Mouse (Mus musculus) cerebellum, adult 18-20 months (tissue): ENCODE results near the gene Casp4.

Source experiments
- DNase-seq, 2 experiments: peaks; one replicate each; pipeline ENCODE4 v3.0.0; 2021

Casp4 gene

GRCm38 (mm10) chr9:5308561-5308960 is at the start of gene Casp4:
Casp4 (plus strand) TSS chr9:5308828.
- DNase-seq = no peak

GRCm38 (mm10) chr9:5263951-5264475 is 44.6 kb upstream of the Casp4 start:
- DNase-seq = no peak

GRCm38 (mm10) chr9:5270274-5270673 is 38.4 kb upstream of the Casp4 start:
- no peak for DNase-seq

GRCm38 (mm10) chr9:5270884-5271283 is 37.7 kb upstream of the Casp4 start:
- DNase-seq = no peak

GRCm38 (mm10) chr9:5271334-5271845 is 37.2 kb upstream of the Casp4 start:
- no peak for DNase-seq

GRCm38 (mm10) chr9:5286071-5286470 is 22.6 kb upstream of the Casp4 start:
- DNase-seq = no peak

- no peak for DNase-seq
These were observed 22.0 kb upstream of the Casp4 start for GRCm38 (mm10) chr9:5286597-5286996.

- no peak for DNase-seq
These were observed 12.0 kb upstream of the Casp4 start for GRCm38 (mm10) chr9:5296354-5297237.

GRCm38 (mm10) chr9:5298329-5299131 is 10.1 kb upstream of the Casp4 start, which contains the start of gene Casp1:
Casp1 (plus strand) TSS chr9:5298517.
- no peak for DNase-seq

GRCm38 (mm10) chr9:5299132-5299381 is 9.6 kb upstream of the Casp4 start:
- no peak for DNase-seq

GRCm38 (mm10) chr9:5310112-5310511 is 1.5 kb downstream of the Casp4 start:
- DNase-seq = no peak

- DNase-seq = no peak
These were observed 2.8 kb downstream of the Casp4 start for GRCm38 (mm10) chr9:5311435-5311834.

GRCm38 (mm10) chr9:5328204-5328603 is 19.6 kb downstream of the Casp4 start:
- no peak for DNase-seq

- DNase-seq = no peak
These were observed 23.8 kb downstream of the Casp4 start for GRCm38 (mm10) chr9:5332441-5332840.

- no peak for DNase-seq
These were observed 24.8 kb downstream of the Casp4 start for GRCm38 (mm10) chr9:5333422-5333821.

GRCm38 (mm10) chr9:5343092-5343491 is 34.5 kb downstream of the Casp4 start:
- DNase-seq = no peak

GRCm38 (mm10) chr9:5344090-5344489 is 35.5 kb downstream of the Casp4 start:
- DNase-seq = no peak

GRCm38 (mm10) chr9:5345291-5345898 is 36.8 kb downstream of the Casp4 start, which contains the start of gene Casp12:
Casp12 (plus strand) TSS chr9:5345430.
- no peak for DNase-seq

- no peak for DNase-seq
These were observed 38.8 kb downstream of the Casp4 start for GRCm38 (mm10) chr9:5347381-5347780.

GRCm38 (mm10) chr9:5353673-5354072 is 45.0 kb downstream of the Casp4 start:
- DNase-seq = no peak

GRCm38 (mm10) chr9:5356801-5357200 is 48.2 kb downstream of the Casp4 start:
- DNase-seq = no peak
